25 mouse cellular contexts compared by ENCODE assay signal in the genomic region with DNA sequence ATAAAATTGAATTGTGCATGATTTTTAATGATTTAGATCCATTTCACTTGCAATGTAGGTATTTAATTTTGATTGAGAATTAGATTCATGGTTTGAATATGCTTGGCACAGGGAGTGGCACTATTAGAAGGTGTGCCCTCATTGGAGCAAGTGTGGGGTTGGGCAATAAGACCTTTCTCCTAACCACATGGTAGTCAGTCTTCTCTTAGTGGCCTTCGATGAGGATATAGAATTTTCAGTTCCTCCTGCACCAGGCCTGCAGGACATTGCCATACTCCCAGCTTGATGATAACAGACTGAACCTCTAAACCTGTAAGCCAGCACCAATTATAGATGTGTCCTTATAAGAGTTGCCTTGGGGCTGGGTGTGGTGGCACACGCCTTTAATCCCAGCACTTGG.
"Had no signal": no experiment of that assay in that cellular context is flagged by ENCODE, and none has a peak within 500 bp of the region (broad histone marks: within the 10 kb centered on the region; RNA-seq: fewer than 3 reads in every experiment).

No protein-coding gene starts in this region.

- ATAC-seq: hindbrain, embryonic 16.5 days; inflammation-experienced regulatory T-cells, adult 6 months; intestine, embryonic 15.5 days; intestine, postnatal 0 days had no signal

- DNase-seq: gastrocnemius, postnatal 14 days; gastrocnemius, postnatal 36 days; heart, adult 18-20 months; heart, postnatal 10 days; heart, postnatal 4 days; kidney, adult 18-20 months; kidney, adult 8-10 months; kidney, postnatal 10 days; kidney, postnatal 25 days; kidney, postnatal 4 days; layer of hippocampus, postnatal 36 days; liver; liver, embryonic 13.5 days had no signal

- H3K27ac ChIP-seq: heart, embryonic 10.5 days; hindbrain, embryonic 10.5 days; hindbrain, embryonic 12.5 days; hindbrain, embryonic 14.5 days; intestine, embryonic 15.5 days; layer of hippocampus, adult 2 months; limb, embryonic 10.5 days; limb, embryonic 12.5 days; liver, embryonic 13.5 days had no signal

- H3K4me3 ChIP-seq: heart, embryonic 10.5 days; heart, embryonic 12.5 days; hindbrain, embryonic 10.5 days; hindbrain, embryonic 12.5 days; intestine, embryonic 15.5 days; layer of hippocampus, adult 2 months; limb, embryonic 10.5 days; limb, embryonic 12.5 days; liver, embryonic 13.5 days had no signal

- H3K4me1 ChIP-seq: heart, embryonic 10.5 days; heart, embryonic 12.5 days; hindbrain, embryonic 10.5 days; hindbrain, embryonic 12.5 days; intestine, embryonic 15.5 days; limb, embryonic 10.5 days; limb, embryonic 12.5 days; liver, embryonic 13.5 days had no signal
